Mouse (Mus musculus) mesoderm, embryonic 11.5 days (tissue): ENCODE measurements around the gene Pgm5.
A peak's percentile ranks its signal among the peaks of the same experiment; 100 is the strongest.

Source experiments
- DNase-seq: peaks from one replicate; pipeline ENCODE4 v3.0.0-alpha.2; 2012; ENCODE audit warnings: low read depth, low spot score

Pgm5 gene

GRCm38 (mm10) chr19:24779996-24780395, 81.7 kb downstream of the Pgm5 start:
- no peak for DNase-seq

GRCm38 (mm10) chr19:24770345-24770744, 91.3 kb downstream of the Pgm5 start:
- no peak for DNase-seq

GRCm38 (mm10) chr19:24767401-24767800, 94.3 kb downstream of the Pgm5 start:
- DNase-seq = no peak

- DNase-seq = peak; percentile 68
Measured at GRCm38 (mm10) chr19:24762473-24763149, 99.0 kb downstream of the Pgm5 start.

DNA sequence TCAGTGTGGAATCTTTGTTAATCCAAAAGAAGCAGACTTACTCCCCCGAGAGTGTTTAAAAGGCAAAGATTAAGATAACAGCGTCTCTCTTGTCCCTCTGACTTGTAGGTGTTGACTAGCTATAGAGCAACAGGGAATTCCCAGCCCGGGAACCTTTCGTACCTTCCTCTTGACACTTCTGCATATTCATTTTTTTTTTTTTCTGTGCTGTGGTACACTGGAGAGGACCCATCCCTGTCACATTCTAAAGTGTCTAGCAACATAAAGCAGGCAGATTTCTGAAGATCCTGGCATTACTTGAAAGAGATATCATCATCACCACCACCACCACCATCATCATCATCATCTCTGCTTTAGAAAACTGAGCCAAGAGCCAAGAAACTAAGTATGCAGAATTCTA, 105.0 kb downstream of the Pgm5 start:
- DNase-seq = no peak

DNA sequence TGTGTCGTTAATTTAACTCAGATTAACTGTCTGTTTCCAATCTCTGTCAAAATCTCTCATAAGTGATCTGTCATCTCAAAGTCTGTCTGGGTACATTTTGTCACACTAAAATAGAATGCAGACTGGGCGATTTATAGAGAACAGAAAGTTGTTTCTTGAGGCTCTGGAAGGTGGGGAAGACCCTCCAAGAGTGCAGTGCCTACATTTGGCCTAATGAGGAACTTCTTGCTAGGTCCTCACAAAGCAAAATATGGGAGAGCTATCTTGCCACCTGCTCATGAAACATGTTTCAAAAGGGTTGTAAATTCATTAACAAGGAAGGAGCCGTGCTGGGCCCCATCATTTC, 107.2 kb downstream of the Pgm5 start:
- no peak for DNase-seq

DNA sequence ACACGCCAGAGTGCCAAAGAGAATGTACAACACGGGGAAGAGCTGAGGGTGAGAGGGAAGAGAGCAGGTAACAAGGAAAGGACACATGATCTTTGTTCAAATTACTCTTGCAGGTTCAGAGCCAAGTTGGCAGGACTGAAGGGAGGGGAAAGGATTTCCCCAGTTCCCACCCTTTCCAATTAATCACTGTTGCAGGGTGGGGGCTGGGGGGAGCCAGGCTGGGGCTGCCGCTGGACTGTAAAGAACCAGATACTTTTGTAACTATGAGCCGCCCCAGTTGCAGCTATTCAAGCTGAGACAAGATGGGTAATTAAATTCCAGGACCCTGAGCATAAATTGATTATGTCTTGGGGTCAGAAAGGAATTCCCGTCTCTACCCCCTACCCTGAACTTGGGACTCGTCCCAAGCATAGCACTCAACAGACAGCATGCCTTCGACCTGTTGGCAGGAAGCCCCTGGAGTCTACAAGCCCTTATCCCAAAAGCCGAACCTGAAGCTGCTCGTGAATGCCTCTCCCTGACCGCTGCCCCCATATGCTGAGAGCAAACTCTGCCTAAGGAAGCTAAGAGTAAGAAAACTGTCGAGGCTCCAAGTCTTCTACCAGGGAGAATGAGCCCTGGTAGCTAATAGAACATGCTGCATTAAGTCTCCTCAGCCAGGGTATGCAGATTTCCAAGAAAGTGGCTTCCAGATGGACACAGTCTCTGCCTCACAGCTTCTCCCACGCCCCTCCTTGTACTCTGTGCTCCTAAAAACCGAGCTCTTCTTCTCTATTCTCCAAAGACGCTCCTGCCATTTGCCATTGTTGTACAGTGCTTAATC, 107.8 kb downstream of the Pgm5 start:
- peak; percentile 47 for DNase-seq

DNA sequence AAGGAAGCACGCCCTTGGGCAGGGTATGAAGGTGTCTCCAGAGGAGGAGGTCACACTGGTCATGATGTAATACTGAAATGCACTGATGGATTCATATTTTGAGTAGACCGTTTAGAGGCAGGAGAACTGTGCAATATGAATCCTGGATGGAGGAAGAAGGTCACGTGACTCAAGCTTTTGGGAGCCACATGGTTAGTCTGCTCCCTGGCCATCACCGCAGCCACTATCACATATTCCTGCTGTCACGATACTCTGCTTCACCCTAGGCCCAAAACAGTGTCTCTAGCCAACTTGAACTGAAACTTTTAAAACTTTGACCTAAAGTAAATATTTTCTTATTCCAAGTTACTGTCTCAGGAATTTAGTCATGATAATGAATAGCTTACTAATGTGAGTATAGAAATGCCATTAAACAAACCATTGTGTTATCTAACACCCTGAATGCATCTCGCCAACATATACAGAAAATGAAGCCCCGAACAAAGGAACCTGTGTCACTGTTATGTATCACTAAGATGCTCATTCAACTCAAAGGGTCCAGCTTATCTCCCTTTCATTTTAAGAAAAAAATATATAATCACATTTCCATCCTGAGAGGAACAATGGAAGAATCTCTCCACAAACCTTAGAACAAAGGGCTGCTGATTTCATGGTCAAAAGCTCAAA, 108.6 kb downstream of the Pgm5 start:
- DNase-seq = no peak

GRCm38 (mm10) chr19:24746266-24746875, 115.3 kb downstream of the Pgm5 start:
- DNase-seq = no peak

DNA sequence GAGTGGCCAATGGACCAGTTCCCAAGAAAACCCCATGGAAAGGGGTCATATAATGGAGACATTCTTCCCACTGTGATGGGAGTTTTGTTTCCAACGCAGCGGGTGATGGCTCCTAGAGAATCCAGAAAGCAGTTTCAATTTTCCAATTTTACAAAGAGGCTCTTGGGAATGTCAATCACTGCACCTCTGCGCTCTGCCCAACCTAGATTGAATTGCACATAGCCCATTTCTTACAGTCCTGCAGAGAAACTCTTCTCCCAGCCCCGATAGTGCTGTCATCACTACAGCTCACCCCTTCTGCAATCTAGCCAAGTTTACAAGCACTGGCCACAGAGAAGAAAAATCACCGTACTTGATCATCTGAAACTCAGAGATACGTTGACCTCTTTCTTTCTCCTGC, 119.0 kb downstream of the Pgm5 start:
- no peak for DNase-seq

DNA sequence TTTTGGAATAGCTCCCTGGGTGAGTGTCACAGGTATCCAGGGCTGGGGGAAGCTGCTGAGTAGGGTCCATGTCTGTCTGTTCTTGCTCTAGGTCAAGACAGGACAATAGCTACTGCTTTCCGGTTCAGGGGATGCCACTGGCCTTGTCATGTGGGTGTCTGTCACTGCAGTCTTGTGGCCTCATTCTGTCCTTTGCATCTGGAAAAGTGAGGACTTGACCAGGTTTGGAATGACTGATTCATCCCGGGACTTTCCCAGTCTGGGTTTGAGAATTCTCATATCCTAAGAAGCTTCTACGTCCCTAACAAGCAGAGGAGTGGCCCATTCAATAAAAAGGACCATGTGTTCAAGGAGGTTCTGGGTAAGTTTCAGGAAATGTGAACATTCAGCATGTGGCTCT, 122.9 kb downstream of the Pgm5 start:
- DNase-seq = no peak

GRCm38 (mm10) chr19:24738026-24738425, 123.6 kb downstream of the Pgm5 start:
- DNase-seq = no peak

- DNase-seq = no peak
Measured at GRCm38 (mm10) chr19:24735484-24736128, 126.0 kb downstream of the Pgm5 start.

GRCm38 (mm10) chr19:24730661-24731060, 131.0 kb downstream of the Pgm5 start:
- DNase-seq = no peak

DNA sequence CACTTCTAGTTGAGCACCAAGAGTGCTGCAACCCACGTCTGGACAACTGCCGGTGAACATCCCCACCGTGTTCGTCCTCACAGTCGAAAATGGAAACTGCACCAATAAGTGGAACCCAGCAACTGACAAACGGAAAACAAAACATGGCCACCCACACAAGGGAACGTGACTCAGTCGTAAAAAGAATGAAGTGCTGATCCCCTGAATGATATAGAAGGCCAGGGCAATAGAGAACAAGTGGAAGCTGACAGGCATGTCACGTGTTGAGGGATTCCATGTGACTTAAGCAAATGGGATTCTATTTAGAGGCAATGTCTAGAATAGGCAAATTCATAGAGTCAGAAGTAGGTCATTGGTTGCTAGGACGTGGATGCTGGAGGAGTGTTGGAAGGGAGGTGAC, 137.3 kb downstream of the Pgm5 start:
- no peak for DNase-seq

DNA sequence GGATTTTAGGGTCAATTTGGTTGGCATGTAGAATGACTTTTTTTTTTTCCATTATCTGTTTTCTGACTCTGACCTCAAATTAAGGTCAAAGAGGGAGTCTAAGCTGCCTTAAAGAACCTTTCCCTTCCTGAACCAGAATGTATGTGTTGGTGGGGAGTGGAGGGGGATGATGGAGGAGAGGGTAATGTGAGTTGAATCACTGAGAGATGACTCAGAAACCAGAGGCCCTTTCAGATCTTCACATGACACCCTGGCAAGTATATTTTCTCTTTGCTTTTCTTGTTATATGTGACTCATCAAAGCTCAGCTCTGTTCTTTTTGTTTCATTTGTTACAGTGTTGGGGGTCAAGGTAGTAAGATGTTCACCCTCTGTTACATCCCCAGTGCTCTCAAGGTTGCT, 141.2 kb downstream of the Pgm5 start:
- no peak for DNase-seq

DNA sequence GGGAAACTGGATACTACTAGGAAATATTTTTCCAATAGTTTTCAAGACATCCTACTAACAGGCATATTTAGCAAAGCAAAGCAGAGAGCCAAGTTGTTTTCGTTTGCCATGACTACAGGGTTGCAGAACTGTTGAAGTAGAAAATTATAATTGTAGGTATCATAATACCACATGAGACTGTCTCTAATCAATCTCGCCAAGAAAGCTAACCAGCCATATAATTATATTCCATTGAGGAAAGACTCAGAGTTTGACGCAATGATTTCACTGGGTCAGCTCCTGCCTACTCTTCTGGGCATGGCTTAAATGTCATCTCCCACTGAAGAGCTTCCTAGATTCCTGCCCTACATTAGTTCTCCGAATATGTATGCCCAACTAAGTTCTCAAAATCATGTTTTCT, 142.2 kb downstream of the Pgm5 start:
- no peak for DNase-seq

- no peak for DNase-seq
Measured at GRCm38 (mm10) chr19:24718021-24718420, 143.6 kb downstream of the Pgm5 start.

DNA sequence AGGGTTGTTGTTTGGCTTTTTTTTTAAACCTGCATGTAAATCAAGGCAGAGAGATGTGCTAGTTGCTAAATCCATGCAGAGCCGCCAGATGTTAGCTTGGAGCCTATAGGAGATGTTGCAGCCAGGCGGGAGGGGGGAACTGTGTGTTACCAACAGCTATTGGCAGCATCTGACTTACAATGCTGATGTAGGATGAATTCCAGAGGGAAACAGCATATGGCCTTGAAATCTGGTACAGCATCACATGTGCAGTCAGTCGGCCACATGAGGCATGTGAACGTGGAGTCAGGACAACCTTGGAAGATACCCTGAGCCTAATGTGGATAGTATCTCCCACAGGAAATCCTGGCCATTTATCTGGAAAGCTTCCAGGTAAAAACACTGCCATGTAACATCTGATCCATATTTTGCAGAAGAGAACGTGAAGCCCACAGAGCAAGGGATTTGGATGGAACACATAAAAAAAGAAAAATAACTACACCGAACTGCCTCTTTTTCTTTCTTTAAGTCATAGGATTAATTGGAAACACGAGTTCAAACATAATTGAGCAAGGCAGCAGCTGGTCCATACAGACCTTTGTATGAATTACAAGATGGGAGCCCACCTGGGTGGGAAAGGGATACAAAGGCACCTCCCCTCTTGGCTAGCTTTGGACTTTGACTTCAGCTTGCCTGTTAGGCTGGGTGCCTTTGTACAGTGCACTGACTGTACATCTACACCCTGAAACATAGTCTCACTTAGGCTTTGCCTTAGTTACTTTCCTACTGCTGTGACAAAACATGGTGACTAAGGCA, 145.2 kb downstream of the Pgm5 start:
- no peak for DNase-seq

DNA sequence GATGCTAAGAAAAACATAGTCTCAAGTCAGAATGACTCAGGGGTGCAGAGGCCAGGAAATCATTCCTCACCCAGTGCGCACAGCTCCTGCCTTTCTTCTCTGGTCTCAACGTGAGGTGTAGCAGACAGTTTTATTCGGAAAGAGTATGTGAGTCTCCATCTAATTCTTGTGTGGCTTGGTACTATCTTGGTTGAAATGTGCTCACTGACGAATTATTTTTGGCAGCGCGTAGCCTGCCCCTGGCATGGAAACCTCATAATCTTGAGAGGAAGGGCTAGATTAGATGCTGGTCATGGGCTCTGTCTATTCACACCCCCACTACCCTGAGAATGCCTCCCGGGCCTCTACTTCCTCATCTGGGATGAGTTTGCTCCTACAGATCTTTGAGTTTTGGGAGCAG, 153.6 kb downstream of the Pgm5 start:
- DNase-seq = no peak
